Comparison of ENCODE assay signal across 8 mouse cellular contexts in the genomic region with DNA sequence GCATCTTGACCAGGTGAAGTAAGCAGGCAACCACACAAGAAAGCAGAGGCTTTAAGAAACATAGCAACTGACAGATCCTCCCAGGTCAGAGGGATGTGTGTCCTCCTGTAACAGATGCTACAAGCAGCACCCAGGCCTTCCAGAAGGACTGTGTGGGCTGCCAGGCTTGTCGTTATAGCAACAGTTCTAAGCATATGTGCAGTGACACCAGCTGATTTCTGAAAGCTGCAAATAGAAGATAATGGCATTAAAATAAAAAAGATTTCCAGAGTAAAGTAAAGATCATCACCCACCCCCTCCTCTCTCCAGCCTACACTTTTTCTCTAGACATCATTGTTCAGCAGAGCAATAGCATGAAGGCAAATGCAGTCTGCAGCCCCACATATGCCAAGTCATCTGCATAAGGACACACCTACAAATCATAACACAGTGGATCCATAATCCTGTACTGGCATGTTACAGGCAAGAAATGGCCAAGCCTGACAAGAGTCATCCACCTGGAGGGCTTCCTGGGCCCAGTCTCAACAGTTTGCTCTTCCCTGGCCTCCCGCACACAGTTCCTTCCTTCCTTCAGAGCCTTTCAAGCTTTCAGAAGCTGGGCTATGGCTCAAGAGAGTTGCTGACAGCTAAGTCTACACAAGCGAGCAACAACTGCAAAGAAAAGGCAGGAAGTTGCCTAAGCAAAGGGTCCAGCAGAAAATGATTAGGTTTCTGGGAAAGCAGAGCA.
DNase-seq lines count a peak whose midpoint lies in the region; ATAC-seq lines count a peak whose summit lies in the region.

No protein-coding gene starts in this region.

- H3K27me3 ChIP-seq in midbrain, embryonic 12.5 days = no peaks in the 10 kb centered on the region
- H3K27me3 ChIP-seq in midbrain, embryonic 11.5 days (ENCODE audit: control insufficient read depth, insufficient read depth, low read length) = no peaks in the 10 kb centered on the region

- no peak overlapping the region for H3K9ac ChIP-seq in midbrain, embryonic 12.5 days (replicated peaks)
- no peak overlapping the region for H3K9ac ChIP-seq in midbrain, embryonic 11.5 days (ENCODE audit: low read length)

- no peak for DNase-seq in midbrain, embryonic 11.5 days (ENCODE audit: low spot score, missing footprints)
- peak; percentile 51 for DNase-seq in fat pad, adult 2 months (ENCODE audit: extremely low read depth, low read depth, low spot score)
- peak; percentile 87 to 89 for DNase-seq in layer of hippocampus, adult 8-10 months (ENCODE audit: low spot score in 2 of 2)
- peak; percentile 89 for DNase-seq in right cerebral cortex, adult 18-20 months
- no peak for DNase-seq in kidney, adult 11 months
- no peak for DNase-seq in gastrocnemius, adult 8-10 months (ENCODE audit: low spot score in 2 of 2)
- no peak for DNase-seq in lung, postnatal 10 days

- peaks cover 8% of the 10 kb centered on the region; the same call in 1 of the 2 replicates for H3K36me3 ChIP-seq in midbrain, embryonic 12.5 days
- H3K36me3 ChIP-seq in midbrain, embryonic 11.5 days (ENCODE audit: control insufficient read depth, insufficient read depth, low read length) = no peaks in the 10 kb centered on the region

- no peak for ATAC-seq in midbrain, embryonic 12.5 days (ENCODE audit: low FRiP score, low read depth)
- no peak for ATAC-seq in midbrain, embryonic 11.5 days (ENCODE audit: low FRiP score)

- H3K9me3 ChIP-seq in midbrain, embryonic 12.5 days = no peaks in the 10 kb centered on the region
- no peaks in the 10 kb centered on the region for H3K9me3 ChIP-seq in midbrain, embryonic 11.5 days (ENCODE audit: control insufficient read depth, low read length)

- no peak overlapping the region for H3K4me3 ChIP-seq in midbrain, embryonic 12.5 days
- H3K4me3 ChIP-seq in midbrain, embryonic 11.5 days (ENCODE audit: low read depth, low read length) = no peak overlapping the region

- peaks cover 9% of the 10 kb centered on the region for H3K4me1 ChIP-seq in midbrain, embryonic 12.5 days
- peaks cover 3% of the 10 kb centered on the region; the same call in 1 of the 2 replicates for H3K4me1 ChIP-seq in midbrain, embryonic 11.5 days (ENCODE audit: control insufficient read depth, insufficient read depth, low read length)

- no peak overlapping the region for H3K4me2 ChIP-seq in midbrain, embryonic 12.5 days (replicated peaks)
- no peak overlapping the region for H3K4me2 ChIP-seq in midbrain, embryonic 11.5 days

- 80% methylated on average over 3 of the region's 3 CpGs for WGBS in midbrain, embryonic 12.5 days
- 86% methylated on average over 3 of the region's 3 CpGs for WGBS in midbrain, embryonic 11.5 days

- 0 out of 2 replicates have a peak overlapping the region, but pooled peaks have one; percentile 3 for H3K27ac ChIP-seq in midbrain, embryonic 12.5 days (replicated peaks)
- H3K27ac ChIP-seq in midbrain, embryonic 11.5 days (ENCODE audit: low read depth, low read length) = no peak overlapping the region

Comparison
In these comparisons a context has a peak if more than half of its experiments do, and no peak if none do; other contexts are left out.
1. DNase-seq: peak in fat pad, adult 2 months (single experiment), layer of hippocampus, adult 8-10 months (2 of 2) and right cerebral cortex, adult 18-20 months (single experiment); none in midbrain, embryonic 11.5 days (single experiment), kidney, adult 11 months (single experiment), gastrocnemius, adult 8-10 months (0 of 2) and lung, postnatal 10 days (single experiment).